Mouse (Mus musculus): ENCODE measurements at regions not wholly inside any gene's neighbourhood (a gene's known extent, or its start where the extent isn't known, plus 50 kb on each side); places are given as distances from the start of the nearest gene placed in this dataset.

DNA sequence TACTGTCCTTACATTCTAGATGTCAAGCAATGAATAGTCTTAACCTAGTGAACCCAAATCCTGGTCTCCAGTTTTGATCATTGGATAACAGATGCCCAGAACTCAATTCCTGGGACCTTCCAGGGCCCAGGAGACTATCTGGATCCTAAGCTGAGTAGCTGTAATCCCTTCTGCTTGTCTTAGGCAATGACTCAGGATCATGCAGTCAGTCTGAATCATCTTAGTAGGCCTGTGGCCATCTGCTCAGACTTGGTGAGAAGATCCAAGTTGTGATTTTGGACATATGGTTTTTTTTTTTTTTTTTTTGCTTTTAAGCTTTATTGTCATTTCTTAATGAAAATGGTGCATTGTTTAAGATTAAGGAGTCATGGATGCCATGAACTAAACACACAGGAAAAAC is 95.9 kb downstream of the Otud1 start:
- Histone ChIP-seq H3K27ac (no peak overlapping the region), H3K4me2 (no peak overlapping the region), H3K9me3 (no peaks in the 10 kb centered on the region), H3K27me3 (no peaks in the 10 kb centered on the region), H3K4me1 (0 out of 2 replicates have a peak, but pooled peaks cover 4% of the 10 kb centered on the region), H3K4me3 (no peak overlapping the region), H3K36me3 (no peaks in the 10 kb centered on the region), H3K9ac (no peak overlapping the region)
- no peak for ATAC-seq (ENCODE audit: borderline replicate concordance, extremely low read depth, low FRiP score, low TSS enrichment)

DNA sequence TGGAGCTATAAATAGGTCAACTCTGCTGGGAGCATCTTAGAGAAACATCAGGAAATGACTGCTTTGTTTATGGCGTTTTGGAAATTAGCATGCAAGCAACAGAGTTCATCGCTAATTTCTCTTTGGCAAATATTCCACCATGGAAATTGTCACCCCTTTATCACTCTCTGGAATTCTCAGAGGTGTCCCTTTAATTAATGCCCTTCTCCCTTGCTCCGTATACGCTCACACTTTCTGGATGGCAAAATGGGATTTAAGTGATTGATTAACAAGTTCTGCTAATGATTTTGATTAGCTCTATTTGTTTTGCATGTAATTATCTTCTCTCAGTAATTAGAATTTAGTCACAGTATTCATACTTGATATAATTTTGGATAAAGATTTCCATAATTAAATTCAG is 100.4 kb downstream of the Otud1 start:
- Histone ChIP-seq H3K4me2 (no peak overlapping the region), H3K4me1 (0 out of 2 replicates have a peak, but pooled peaks cover 4% of the 10 kb centered on the region), H3K9ac (no peak overlapping the region), H3K4me3 (no peak overlapping the region), H3K27ac (no peak overlapping the region), H3K27me3 (no peaks in the 10 kb centered on the region), H3K36me3 (no peaks in the 10 kb centered on the region), H3K9me3 (no peaks in the 10 kb centered on the region)
- WGBS = 57% methylated on average over 4 of the region's 4 CpGs
- no peak for ATAC-seq (ENCODE audit: borderline replicate concordance, extremely low read depth, low FRiP score, low TSS enrichment)

GRCm38 (mm10) chr2:19759169-19759568 is 101.6 kb downstream of the Otud1 start:
- H3K9me3 ChIP-seq = no peaks in the 10 kb centered on the region
- H3K36me3 ChIP-seq = no peaks in the 10 kb centered on the region
- no peak overlapping the region for H3K27ac ChIP-seq
- peak; percentile 69; the same call in 1 of the 2 replicates for ATAC-seq (ENCODE audit: borderline replicate concordance, extremely low read depth, low FRiP score, low TSS enrichment)
- 12% methylated on average over 2 of the region's 2 CpGs for WGBS
- H3K4me1 ChIP-seq = 0 out of 2 replicates have a peak, but pooled peaks cover 4% of the 10 kb centered on the region
- no peak overlapping the region for H3K4me3 ChIP-seq
- no peak overlapping the region for H3K4me2 ChIP-seq
- no peak overlapping the region for H3K9ac ChIP-seq
- no peaks in the 10 kb centered on the region for H3K27me3 ChIP-seq

- H3K4me2 ChIP-seq = no peak overlapping the region
- H3K4me3 ChIP-seq = no peak overlapping the region
- no peak overlapping the region for H3K9ac ChIP-seq
- no peaks in the 10 kb centered on the region for H3K36me3 ChIP-seq
- ATAC-seq (ENCODE audit: borderline replicate concordance, extremely low read depth, low FRiP score, low TSS enrichment) = peak; percentile 46; the same call in 1 of the 2 replicates
- H3K9me3 ChIP-seq = no peaks in the 10 kb centered on the region
- H3K27ac ChIP-seq = no peak overlapping the region
- no peaks in the 10 kb centered on the region for H3K27me3 ChIP-seq
- 31% methylated on average over 6 of the region's 6 CpGs for WGBS
- H3K4me1 ChIP-seq = 0 out of 2 replicates have a peak, but pooled peaks cover 4% of the 10 kb centered on the region
These were observed 102.0 kb downstream of the Otud1 start for GRCm38 (mm10) chr2:19759577-19759976.

DNA sequence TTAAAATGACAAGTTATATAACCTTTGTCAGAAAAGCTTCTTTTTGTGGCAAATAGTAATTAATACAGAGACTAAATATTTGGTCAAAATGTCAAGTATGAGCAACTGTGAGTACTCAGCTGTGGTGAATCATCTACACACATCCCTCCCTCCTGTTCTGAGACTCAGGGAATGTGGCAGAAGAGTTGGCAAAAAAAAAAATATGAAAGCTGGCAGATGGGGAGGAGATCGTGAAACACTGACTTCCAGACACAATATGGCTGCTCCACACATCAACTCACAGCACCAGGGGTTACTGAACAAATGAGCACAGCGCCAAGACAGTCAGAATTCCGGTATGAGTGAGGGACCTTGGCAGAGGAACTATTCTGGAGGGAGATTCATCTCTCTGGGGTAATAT is 105.4 kb downstream of the Otud1 start:
- Histone ChIP-seq H3K4me1 (no peaks in the 10 kb centered on the region), H3K36me3 (no peaks in the 10 kb centered on the region), H3K27me3 (no peaks in the 10 kb centered on the region), H3K4me3 (no peak overlapping the region), H3K9ac (no peak overlapping the region), H3K27ac (no peak overlapping the region), H3K4me2 (no peak overlapping the region), H3K9me3 (no peaks in the 10 kb centered on the region)
- ATAC-seq (ENCODE audit: borderline replicate concordance, extremely low read depth, low FRiP score, low TSS enrichment) = no peak
- WGBS = 46% methylated on average over 3 of the region's 3 CpGs

GRCm38 (mm10) chr2:19784913-19785312 is 124.7 kb upstream of the Etl4 start:
- ATAC-seq (ENCODE audit: borderline replicate concordance, extremely low read depth, low FRiP score, low TSS enrichment) = no peak
- Histone ChIP-seq H3K27me3 (no peaks in the 10 kb centered on the region), H3K4me1 (no peaks in the 10 kb centered on the region), H3K36me3 (no peaks in the 10 kb centered on the region), H3K9me3 (no peaks in the 10 kb centered on the region), H3K4me2 (no peak overlapping the region), H3K4me3 (no peak overlapping the region), H3K27ac (no peak overlapping the region), H3K9ac (no peak overlapping the region)
- WGBS = 100% methylated on average over 2 of the region's 2 CpGs

GRCm38 (mm10) chr2:19785663-19786260 is 123.8 kb upstream of the Etl4 start:
- H3K9me3 ChIP-seq = no peaks in the 10 kb centered on the region
- ATAC-seq (ENCODE audit: borderline replicate concordance, extremely low read depth, low FRiP score, low TSS enrichment) = no peak
- H3K4me2 ChIP-seq = no peak overlapping the region
- H3K4me1 ChIP-seq = no peaks in the 10 kb centered on the region
- no peak overlapping the region for H3K27ac ChIP-seq
- no peaks in the 10 kb centered on the region for H3K36me3 ChIP-seq
- WGBS = 73% methylated on average over 6 of the region's 6 CpGs
- no peak overlapping the region for H3K4me3 ChIP-seq
- no peaks in the 10 kb centered on the region for H3K27me3 ChIP-seq
- H3K9ac ChIP-seq = no peak overlapping the region

DNA sequence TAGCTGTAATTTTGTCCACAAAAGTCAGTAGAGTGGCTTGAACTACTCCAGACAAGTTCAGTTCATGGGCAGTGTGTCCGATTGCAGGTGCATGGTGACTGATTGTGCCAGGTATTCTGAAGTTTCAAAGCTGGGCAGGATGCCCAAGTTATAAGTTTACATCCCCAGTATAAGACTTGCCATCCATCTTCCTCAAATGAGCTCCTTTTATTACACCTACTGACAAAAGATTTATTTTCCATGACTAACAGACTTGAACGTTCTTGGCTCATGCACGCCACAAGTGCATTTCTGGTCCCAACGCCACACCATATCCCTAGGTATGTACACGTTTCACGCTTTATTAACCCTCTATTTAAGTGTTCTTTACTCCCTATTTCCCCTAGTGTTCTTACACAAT is 117.4 kb upstream of the Etl4 start:
- no peaks in the 10 kb centered on the region for H3K4me1 ChIP-seq
- H3K27ac ChIP-seq = no peak overlapping the region
- 73% methylated on average over 6 of the region's 6 CpGs for WGBS
- H3K4me2 ChIP-seq = no peak overlapping the region
- H3K27me3 ChIP-seq = no peaks in the 10 kb centered on the region
- H3K4me3 ChIP-seq = no peak overlapping the region
- H3K36me3 ChIP-seq = no peaks in the 10 kb centered on the region
- no peak for ATAC-seq (ENCODE audit: borderline replicate concordance, extremely low read depth, low FRiP score, low TSS enrichment)
- no peak overlapping the region for H3K9ac ChIP-seq
- no peaks in the 10 kb centered on the region for H3K9me3 ChIP-seq

DNA sequence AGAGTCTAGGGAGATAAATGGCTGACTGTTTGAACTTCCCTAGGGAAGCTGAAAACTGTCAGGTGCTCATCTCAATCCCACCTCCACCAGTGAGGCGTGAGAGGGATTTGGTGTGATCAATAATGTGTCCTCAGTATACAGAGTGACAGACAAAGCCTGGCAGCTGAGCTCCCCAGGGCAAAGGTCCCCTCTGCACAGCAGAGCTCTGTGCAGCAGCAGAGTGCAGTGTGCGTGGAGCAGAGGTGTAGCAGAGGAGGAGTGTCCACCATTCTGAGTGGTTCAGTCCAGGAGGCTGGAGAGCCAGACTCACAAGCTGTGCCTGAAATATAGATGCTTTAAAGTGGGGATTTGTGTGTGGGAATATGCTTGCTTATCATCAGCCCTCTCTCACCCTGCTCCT is 112.8 kb upstream of the Etl4 start:
- Histone ChIP-seq H3K9me3 (no peaks in the 10 kb centered on the region), H3K4me1 (no peaks in the 10 kb centered on the region), H3K9ac (no peak overlapping the region), H3K36me3 (no peaks in the 10 kb centered on the region), H3K4me3 (no peak overlapping the region), H3K27me3 (no peaks in the 10 kb centered on the region), H3K27ac (no peak overlapping the region), H3K4me2 (no peak overlapping the region)
- WGBS = 20% methylated on average over 2 of the region's 2 CpGs
- no peak for ATAC-seq (ENCODE audit: borderline replicate concordance, extremely low read depth, low FRiP score, low TSS enrichment)

Data from lung, embryonic 15.5 days (tissue).